Mouse (Mus musculus) C2C12 (cell line): ENCODE data around the gene Jkamp.

ENCODE experiments used
- CEBPB ChIP-seq: IDR thresholded peaks from one replicate; pipeline ENCODE4 v1.6.1; 2011; ENCODE audit warnings: low read depth, mild to moderate bottlenecking, control low read depth, moderate library complexity
- CTCF ChIP-seq: IDR thresholded peaks from one replicate; pipeline ENCODE4 v1.5.1; 2011; ENCODE audit not compliant: control insufficient read depth, insufficient read depth, insufficient read length
- FOSL1 ChIP-seq: IDR thresholded peaks from one replicate; pipeline ENCODE4 v1.8.0; 2011; ENCODE audit warnings: mild to moderate bottlenecking, low read length; ENCODE audit not compliant: poor library complexity, insufficient read depth, severe bottlenecking
- MAX ChIP-seq: IDR thresholded peaks from one replicate; pipeline ENCODE4 v1.6.1; 2011; ENCODE audit warnings: mild to moderate bottlenecking, control low read depth
- MYOD1 ChIP-seq: IDR thresholded peaks from one replicate; pipeline ENCODE4 v1.6.1; 2011; ENCODE audit warnings: low read depth; ENCODE audit not compliant: control insufficient read depth, insufficient read length
- MYOG ChIP-seq: IDR thresholded peaks from one replicate; pipeline ENCODE4 v1.6.1; 2011; ENCODE audit not compliant: control insufficient read depth, insufficient read length; ENCODE audit errors: extremely low read depth
- USF1 ChIP-seq: IDR thresholded peaks from one replicate; pipeline ENCODE4 v1.6.1; 2011; ENCODE audit warnings: low read depth, mild to moderate bottlenecking, control low read depth, moderate library complexity

DNA sequence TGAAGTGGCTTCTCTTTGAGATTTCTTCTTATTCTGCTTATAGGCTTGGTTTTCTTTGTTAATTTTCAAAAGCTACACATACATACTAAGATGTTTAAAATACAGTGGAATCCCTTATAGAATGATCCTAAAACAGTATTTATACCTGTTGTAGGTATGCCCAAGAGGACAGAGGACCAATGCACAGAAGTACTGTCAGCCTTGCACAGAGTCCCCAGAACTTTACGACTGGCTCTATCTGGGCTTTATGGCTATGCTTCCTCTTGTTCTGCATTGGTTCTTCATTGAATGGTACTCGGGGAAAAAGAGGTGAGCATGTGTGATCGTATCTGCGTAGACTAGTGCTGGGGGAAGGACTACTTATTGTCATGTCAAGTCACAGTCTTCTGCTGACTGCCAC is 4.4 kb downstream of the Jkamp start:
- TF ChIP-seq CEBPB (no peak), CTCF (no peak), USF1 (no peak), MYOG (no peak), MAX (no peak), MYOD1 (no peak), FOSL1 (no peak)
